Mouse (Mus musculus) ES-E14 (cell line): ENCODE data around the gene Rtn4.

Experiments used
- CHD2 ChIP-seq: IDR thresholded peaks from 2 replicates; pipeline ENCODE4 v1.6.1; 2014; ENCODE audit warnings: mild to moderate bottlenecking, low read depth, low read length, inconsistent platforms
- HCFC1 ChIP-seq: IDR thresholded peaks from 2 replicates; pipeline ENCODE4 v1.6.1; 2012; ENCODE audit warnings: low read length, inconsistent platforms, borderline replicate concordance; ENCODE audit not compliant: insufficient read depth
- MAFK ChIP-seq: IDR thresholded peaks from 2 replicates; pipeline ENCODE4 v1.6.1; 2014; ENCODE audit warnings: mild to moderate bottlenecking, low read depth, low read length, inconsistent platforms; ENCODE audit not compliant: insufficient read depth
- ZC3H11A ChIP-seq: IDR thresholded peaks from 2 replicates; pipeline ENCODE4 v1.6.1; 2012; ENCODE audit warnings: low read depth, mild to moderate bottlenecking, inconsistent platforms, low read length, borderline replicate concordance
- ZNF384 ChIP-seq: IDR thresholded peaks from 2 replicates; pipeline ENCODE4 v1.6.1; 2012; ENCODE audit warnings: low read depth, low read length, inconsistent platforms

DNA sequence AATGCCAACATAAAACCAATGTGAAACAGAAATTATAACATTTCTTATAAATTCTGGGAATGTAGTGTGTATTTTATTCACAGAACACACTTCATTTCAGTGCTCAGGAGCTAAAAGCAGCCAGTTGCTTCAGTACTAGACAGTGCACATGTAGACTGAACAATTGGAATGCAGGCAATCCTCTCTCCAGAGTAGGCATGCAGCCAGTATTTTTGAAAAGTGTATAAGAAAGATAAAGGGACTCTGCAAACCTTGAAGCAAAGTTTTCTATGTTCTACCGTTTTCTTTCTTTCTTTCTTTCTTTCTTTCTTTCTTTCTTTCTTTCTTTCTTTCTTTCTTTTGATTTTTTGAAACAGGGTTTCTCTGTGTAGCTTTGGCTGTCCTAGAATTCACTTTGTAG is 1.2 kb upstream of the Rtn4 start:
- TF ChIP-seq CHD2 (no peak), HCFC1 (no peak), ZNF384 (no peak), MAFK (no peak), ZC3H11A (no peak)
